Mouse (Mus musculus): ENCODE results near the gene Gabbr2.
A peak's percentile ranks its signal among the peaks of the same experiment; 100 is the strongest.
"Not testable (repeated sequence)": the region's sequence is repeated elsewhere in the genome, so short reads cannot be mapped to it uniquely, and the experiment has no call there.

Gene Gabbr2

GRCm38 (mm10) chr4:46650086-46650753 is 341.5 kb downstream of the Gabbr2 start, which contains the start of gene Tbc1d2:
TSS of gene Tbc1d2 (minus strand) at chr4:46650209.
- peak; percentile 98 for DNase-seq (ENCODE audit: low spot score)

- DNase-seq (ENCODE audit: low spot score): no peak
These were observed 342.5 kb downstream of the Gabbr2 start for GRCm38 (mm10) chr4:46649161-46649560.

- DNase-seq (ENCODE audit: low spot score): no peak
These were observed 348.0 kb downstream of the Gabbr2 start for GRCm38 (mm10) chr4:46643676-46644112.

- no peak for DNase-seq (ENCODE audit: low spot score)
These were observed 348.6 kb downstream of the Gabbr2 start for GRCm38 (mm10) chr4:46642924-46643675.

- DNase-seq (ENCODE audit: low spot score): no peak
These were observed 350.4 kb downstream of the Gabbr2 start for GRCm38 (mm10) chr4:46641283-46641682.

DNA sequence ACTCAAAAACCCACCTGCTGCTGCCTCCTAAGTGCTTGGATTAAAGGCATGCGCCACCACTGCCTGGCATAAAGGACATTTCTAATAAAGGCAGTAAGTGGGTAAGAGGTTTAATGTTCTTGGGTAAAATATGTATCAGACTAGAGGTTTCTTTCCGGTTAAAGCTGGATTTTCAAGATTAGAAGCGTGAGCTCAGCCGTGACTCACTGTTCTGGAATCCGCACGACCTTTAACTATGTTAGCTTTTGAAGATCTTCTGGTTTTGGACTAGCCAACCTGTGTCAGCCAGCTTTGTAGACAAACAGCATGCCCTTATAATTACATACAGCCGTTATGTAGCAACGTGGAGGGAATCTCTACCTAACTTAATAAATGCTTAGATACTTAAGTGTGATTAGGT is 351.8 kb downstream of the Gabbr2 start:
- DNase-seq (ENCODE audit: low spot score): no peak

DNA sequence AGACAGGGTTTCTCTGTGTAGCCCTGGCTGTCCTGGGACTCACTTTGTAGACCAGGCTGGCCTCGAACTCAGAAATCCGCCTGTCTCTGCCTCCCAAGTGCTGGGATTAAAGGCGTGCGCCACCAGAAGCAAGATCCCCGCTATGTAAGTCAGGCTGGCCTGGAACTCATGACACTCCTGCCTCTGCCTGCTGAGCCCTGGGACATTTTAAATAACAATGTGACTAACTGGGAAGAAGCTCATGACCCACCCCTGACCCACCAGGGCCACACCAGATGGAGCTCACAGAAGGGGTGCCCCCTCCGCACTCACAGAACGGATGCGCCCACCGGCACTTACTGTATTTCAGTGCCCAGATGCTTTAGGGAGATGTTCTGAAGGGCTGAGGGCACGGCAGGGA is 354.4 kb downstream of the Gabbr2 start:
- not testable (repeated sequence) for DNase-seq (ENCODE audit: low spot score)

DNA sequence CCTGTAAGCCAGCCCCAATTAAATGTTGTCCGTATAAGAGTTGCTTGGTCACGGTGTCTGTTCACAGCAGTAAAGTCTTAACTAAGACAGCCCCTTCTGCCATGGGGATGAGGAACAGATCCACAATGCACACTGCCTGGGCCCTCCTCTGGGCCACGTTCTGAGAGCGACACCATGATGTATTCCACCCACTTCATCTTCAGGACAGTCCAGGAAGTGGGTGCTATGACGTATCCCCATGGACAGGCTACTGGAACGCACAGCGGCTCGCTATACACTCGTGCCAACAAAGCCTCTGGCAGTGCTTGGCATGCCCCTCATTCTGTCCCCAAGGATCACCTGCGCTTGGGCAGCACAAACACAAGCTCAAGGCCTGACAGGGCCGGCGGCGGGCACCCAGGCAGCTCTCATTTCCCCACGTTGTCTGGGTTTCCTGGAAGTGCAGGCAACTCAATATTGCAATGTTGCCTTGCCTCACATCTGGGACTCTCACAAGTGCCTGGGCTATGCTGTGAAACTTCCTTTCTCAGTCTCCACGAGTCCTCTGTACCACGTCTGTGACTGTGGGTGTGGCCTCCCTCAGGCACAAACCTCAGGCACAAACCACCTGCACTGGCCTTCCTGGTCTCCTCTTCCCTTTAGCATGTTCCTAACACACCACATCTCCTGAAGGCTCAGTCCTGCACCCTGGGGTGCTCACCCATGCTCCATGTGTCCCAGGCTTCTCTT is 355.8 kb downstream of the Gabbr2 start:
- DNase-seq (ENCODE audit: low spot score): no peak

GRCm38 (mm10) chr4:46634881-46635280 is 356.8 kb downstream of the Gabbr2 start:
- DNase-seq (ENCODE audit: low spot score): no peak

DNA sequence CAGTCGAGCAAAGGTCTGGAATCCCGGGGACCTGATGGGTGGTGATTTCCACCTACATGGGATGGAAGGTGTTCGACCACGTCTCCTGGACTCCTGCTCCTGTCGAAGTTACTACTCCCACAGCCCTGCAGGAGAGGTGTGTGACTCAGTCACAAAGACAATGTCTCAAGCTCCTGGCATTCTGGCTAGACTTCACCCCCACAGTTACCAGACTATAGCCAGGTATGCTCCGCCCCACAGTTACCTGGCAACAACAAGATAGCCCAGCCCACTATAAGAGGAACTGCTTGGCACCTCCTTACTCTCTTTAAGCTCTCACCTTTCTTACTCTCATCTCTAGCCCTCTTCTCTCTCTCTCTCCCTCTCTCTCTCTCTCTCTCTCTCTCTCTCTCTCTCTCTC is 358.1 kb downstream of the Gabbr2 start:
- DNase-seq (ENCODE audit: low spot score): not testable (repeated sequence)

- DNase-seq (ENCODE audit: low spot score): no peak
These were observed 359.2 kb downstream of the Gabbr2 start for GRCm38 (mm10) chr4:46632465-46632864.

DNA sequence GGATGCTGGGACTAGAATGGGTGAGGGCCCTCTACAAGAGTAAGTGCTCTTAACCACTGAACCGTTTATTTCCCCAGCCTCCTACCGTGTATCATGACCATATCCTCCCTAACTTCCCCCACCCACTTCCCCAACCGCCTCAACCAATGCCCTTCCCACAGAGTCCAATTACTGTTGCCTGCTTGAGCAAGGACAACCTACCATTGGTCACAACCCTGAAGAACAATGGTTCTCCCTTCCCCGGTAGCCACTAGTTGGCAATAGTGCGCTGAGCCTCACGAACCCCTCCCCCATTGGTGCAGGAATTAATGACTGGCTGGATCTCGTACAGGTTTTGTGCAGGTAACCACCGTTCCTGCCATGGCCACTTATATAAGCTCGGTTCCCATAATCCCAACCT is 361.3 kb downstream of the Gabbr2 start:
- no peak for DNase-seq (ENCODE audit: low spot score)

- DNase-seq (ENCODE audit: low spot score): no peak
These were observed 362.8 kb downstream of the Gabbr2 start for GRCm38 (mm10) chr4:46628873-46629272.

- no peak for DNase-seq (ENCODE audit: low spot score)
These were observed 363.6 kb downstream of the Gabbr2 start for GRCm38 (mm10) chr4:46628081-46628480.

DNA sequence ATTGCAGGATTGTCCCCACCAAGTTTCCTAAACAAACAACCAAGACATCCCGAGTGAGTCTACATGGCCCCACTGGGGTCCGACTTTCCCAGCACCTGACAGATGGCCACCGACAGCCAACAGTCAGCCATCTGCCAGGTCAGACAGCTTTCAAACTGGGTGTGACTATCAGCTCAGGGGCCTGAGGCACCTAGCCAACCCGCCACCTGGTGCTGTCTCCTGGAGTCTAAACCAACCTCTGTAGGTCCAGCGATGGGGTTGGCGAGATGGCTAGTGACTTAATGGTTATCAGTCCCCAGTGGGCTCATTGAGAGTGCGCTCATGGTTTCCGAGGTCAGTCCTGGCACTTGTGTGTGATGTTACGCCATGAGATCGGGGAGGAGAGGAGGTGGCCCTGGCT is 366.6 kb downstream of the Gabbr2 start:
- no peak for DNase-seq (ENCODE audit: low spot score)

DNA sequence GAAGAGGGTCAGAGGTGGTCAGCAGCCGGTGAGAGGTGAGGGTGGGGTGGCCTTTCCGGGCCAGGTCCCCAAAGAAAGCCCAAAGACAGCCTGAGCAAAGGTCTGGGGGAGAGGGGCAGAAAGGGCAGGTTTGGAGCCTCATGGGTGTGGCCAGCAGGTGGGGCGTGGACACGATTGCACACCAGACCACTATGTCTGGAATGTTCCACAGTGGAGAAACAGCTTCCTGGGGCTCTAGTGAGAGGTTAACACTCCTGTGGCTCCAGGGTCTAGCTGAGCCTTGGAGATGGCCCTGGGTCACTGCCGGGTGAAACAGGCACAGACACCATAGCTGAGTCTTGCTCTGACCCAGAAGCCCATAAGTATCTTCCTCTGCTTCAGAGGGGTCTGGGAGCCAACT is 368.7 kb downstream of the Gabbr2 start:
- no peak for DNase-seq (ENCODE audit: low spot score)

GRCm38 (mm10) chr4:46620946-46621345 is 370.7 kb downstream of the Gabbr2 start:
- DNase-seq (ENCODE audit: low spot score): no peak

DNA sequence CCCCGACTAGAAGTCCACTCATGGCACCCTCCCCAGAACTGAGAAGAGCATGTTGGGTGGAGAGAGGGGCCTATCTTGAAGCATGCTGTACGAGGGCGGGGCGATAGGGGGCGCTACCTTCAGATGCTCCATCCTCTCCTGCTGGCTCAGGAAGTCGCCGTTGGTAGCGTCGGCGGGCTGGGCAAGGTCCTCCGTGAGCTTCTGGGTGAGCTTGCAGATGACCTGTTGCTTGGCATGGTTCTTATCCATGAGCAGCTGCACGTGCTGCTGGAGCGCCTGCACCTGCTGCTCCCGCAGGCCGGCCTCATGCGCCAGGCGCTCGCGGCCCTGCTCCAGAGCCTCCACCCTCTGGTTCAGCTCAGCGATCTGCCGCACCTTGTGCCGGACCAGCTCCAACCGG is 371.3 kb downstream of the Gabbr2 start:
- DNase-seq (ENCODE audit: low spot score): peak; percentile 69

DNA sequence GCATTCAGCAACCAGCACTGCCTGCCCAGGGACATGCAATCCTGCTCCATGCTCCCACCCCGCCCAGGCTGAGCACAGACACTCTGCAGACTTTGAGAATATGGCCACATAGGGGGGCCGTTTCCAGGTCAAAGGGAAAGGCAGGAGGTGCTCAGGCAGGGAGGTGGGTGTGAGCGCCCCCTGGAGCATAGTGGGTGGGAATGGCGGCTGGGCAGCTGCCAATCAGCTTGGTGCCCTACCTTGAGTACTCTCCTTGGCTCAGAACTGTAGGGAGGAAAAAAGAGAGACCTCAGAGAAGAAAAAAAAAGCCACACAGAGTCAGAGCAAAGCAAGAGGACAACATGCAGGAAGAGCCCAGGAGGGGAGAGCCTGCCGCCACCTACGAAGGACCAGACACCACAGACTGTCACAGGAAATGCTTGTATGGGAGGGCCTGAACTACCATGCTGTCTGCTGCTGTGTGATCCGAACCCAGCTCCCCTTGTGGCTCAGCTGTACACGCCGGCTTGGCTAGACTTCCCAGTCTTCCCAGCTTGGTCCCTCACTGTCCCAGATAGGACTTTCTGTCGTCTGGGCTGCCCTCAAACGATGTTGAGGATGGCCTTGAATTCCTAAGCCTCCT is 373.4 kb downstream of the Gabbr2 start:
- DNase-seq (ENCODE audit: low spot score): no peak

GRCm38 (mm10) chr4:46617408-46617807 is 374.3 kb downstream of the Gabbr2 start:
- DNase-seq (ENCODE audit: low spot score): no peak

DNA sequence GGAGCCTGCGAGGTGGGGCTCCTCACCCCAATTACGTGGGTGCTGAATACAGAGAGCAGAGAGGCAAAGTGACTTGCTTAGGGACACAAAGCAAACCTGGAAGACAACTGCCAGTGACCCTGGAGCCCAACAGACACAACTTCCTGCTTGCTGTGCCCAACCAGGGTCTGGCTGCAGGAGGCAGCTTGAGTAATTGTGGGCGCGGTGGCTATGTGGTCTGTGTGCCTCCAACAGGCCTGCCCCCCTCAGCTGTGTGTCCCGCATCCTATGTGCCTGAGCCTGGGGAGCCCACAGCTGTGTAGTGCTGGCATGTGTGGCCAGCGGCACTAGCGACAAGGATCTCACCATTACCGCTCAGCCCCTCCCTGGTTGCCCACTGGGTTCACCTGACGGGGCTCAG is 377.0 kb downstream of the Gabbr2 start:
- no peak for DNase-seq (ENCODE audit: low spot score)

DNA sequence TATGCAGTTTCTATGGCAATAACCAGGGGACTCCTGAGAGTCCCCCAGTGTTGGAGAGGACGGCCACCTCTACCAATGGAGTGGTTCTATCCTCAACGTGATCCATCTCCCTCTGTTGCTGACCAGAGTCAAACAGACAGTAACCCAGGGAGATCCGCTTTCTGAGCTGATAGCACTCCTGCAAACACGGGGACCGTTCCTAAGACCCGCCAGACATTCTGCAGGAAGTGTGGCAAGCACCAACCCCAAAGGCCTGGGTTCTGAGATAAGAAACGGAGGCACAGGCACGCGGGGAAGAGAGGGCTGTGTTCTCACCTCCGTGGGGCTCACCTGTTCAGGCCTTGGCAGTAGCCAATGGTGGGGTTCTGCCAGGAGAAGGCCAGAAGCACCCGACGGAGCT is 378.1 kb downstream of the Gabbr2 start:
- DNase-seq (ENCODE audit: low spot score): no peak

Measured in testis, postnatal 10 days (tissue).